Mouse (Mus musculus) 3T3-L1 (cell line): ENCODE data around the gene Galm.
A peak's percentile ranks its signal among the peaks of the same experiment; 100 is the strongest.

ENCODE experiments used
- DNase-seq: peaks from one replicate; pipeline ENCODE4 v3.0.0-alpha.2; 2015; ENCODE audit warnings: low read depth, low spot score

Galm gene

GRCm38 (mm10) chr17:80165741-80166140 lies 38.5 kb downstream of the Galm start:
- no peak for DNase-seq

- DNase-seq: no peak
Observed at GRCm38 (mm10) chr17:80166346-80166745, 39.1 kb downstream of the Galm start.

- DNase-seq: no peak
Observed at GRCm38 (mm10) chr17:80167436-80167835, 40.2 kb downstream of the Galm start.

- DNase-seq: peak; percentile 67
Observed at GRCm38 (mm10) chr17:80167851-80168251, 40.6 kb downstream of the Galm start.

GRCm38 (mm10) chr17:80168425-80169182 lies 41.3 kb downstream of the Galm start:
- DNase-seq: no peak

- DNase-seq: no peak
Observed at GRCm38 (mm10) chr17:80169792-80170191, 42.5 kb downstream of the Galm start.

GRCm38 (mm10) chr17:80170951-80171350 lies 43.7 kb downstream of the Galm start:
- DNase-seq: no peak

GRCm38 (mm10) chr17:80171948-80172347 lies 44.7 kb downstream of the Galm start:
- no peak for DNase-seq

GRCm38 (mm10) chr17:80172761-80173160 lies 45.5 kb downstream of the Galm start:
- DNase-seq: peak; percentile 76

GRCm38 (mm10) chr17:80173708-80174107 lies 46.4 kb downstream of the Galm start:
- DNase-seq: no peak

GRCm38 (mm10) chr17:80174146-80174545 lies 46.9 kb downstream of the Galm start:
- no peak for DNase-seq

- no peak for DNase-seq
Observed at GRCm38 (mm10) chr17:80174699-80175385, 47.6 kb downstream of the Galm start.

GRCm38 (mm10) chr17:80175386-80175739 lies 48.1 kb downstream of the Galm start:
- DNase-seq: no peak

- no peak for DNase-seq
Observed at GRCm38 (mm10) chr17:80175966-80176365, 48.7 kb downstream of the Galm start.

GRCm38 (mm10) chr17:80178846-80179245 lies 51.6 kb downstream of the Galm start:
- peak; percentile 53 for DNase-seq

- peak; percentile 88 for DNase-seq
Observed at GRCm38 (mm10) chr17:80179959-80180358, 52.7 kb downstream of the Galm start.

GRCm38 (mm10) chr17:80180468-80180867 lies 53.2 kb downstream of the Galm start:
- no peak for DNase-seq

GRCm38 (mm10) chr17:80183615-80184014 lies 56.3 kb downstream of the Galm start:
- no peak for DNase-seq

GRCm38 (mm10) chr17:80193075-80193474 lies 65.8 kb downstream of the Galm start:
- peak; percentile 74 for DNase-seq

- no peak for DNase-seq
Observed at GRCm38 (mm10) chr17:80199160-80199778, 72.0 kb downstream of the Galm start.

GRCm38 (mm10) chr17:80205657-80206056 lies 78.4 kb downstream of the Galm start:
- no peak for DNase-seq

GRCm38 (mm10) chr17:80206301-80206670 lies 79.0 kb downstream of the Galm start:
- DNase-seq: peak; percentile 65
